Comparison of ENCODE assay signal across 8 mouse cellular contexts in genomic region chr8:126603241-126603947, GRCm38 (mm10). TPM values are rescaled to one million over a fixed set of nuclear protein-coding genes. Genes with fewer than 3 reads are reported as not detected.
DNase-seq lines count a peak whose midpoint lies in the region; ATAC-seq and TF ChIP-seq lines count a peak whose summit lies in the region.

No protein-coding gene starts in this region.

- H3K4me2 ChIP-seq in heart, embryonic 12.5 days = no peak overlapping the region
- no peak overlapping the region for H3K4me2 ChIP-seq in kidney, postnatal 0 days (ENCODE audit: low read length)

- 30% methylated on average over 8 of the region's 8 CpGs for WGBS in heart, embryonic 12.5 days
- WGBS in kidney, postnatal 0 days = 18% methylated on average over 8 of the region's 8 CpGs

- no peaks in the 10 kb centered on the region for H3K9me3 ChIP-seq in heart, embryonic 12.5 days (replicated peaks)
- no peaks in the 10 kb centered on the region for H3K9me3 ChIP-seq in kidney, postnatal 0 days (replicated peaks; ENCODE audit: low read length)

- H3K36me3 ChIP-seq in heart, embryonic 12.5 days = no peaks in the 10 kb centered on the region
- no peaks in the 10 kb centered on the region for H3K36me3 ChIP-seq in kidney, postnatal 0 days (ENCODE audit: insufficient read depth, low read length)

- no peaks in the 10 kb centered on the region for H3K27me3 ChIP-seq in heart, embryonic 12.5 days (replicated peaks)
- no peaks in the 10 kb centered on the region for H3K27me3 ChIP-seq in kidney, postnatal 0 days (ENCODE audit: insufficient read depth, low read length)

- H3K4me1 ChIP-seq in heart, embryonic 12.5 days (replicated peaks) = peaks cover 35% of the 10 kb centered on the region
- peaks cover 32% of the 10 kb centered on the region for H3K4me1 ChIP-seq in kidney, postnatal 0 days (replicated peaks; ENCODE audit: insufficient read depth, low read length)

- H3K4me3 ChIP-seq in heart, embryonic 12.5 days = no peak overlapping the region
- no peak overlapping the region for H3K4me3 ChIP-seq in kidney, postnatal 0 days (replicated peaks; ENCODE audit: low read depth, low read length)

- peak overlapping the region; percentile 80 for H3K27ac ChIP-seq in heart, embryonic 12.5 days (ENCODE audit: poor library complexity, severe bottlenecking)
- H3K27ac ChIP-seq in kidney, postnatal 0 days = peak overlapping the region; percentile 78

- no peak for TF ChIP-seq CTCF in kidney, postnatal 0 days (IDR thresholded peaks at IDR 0.05; ENCODE audit: low read depth)

- H3K9ac ChIP-seq in heart, embryonic 12.5 days = no peak overlapping the region
- no peak overlapping the region for H3K9ac ChIP-seq in kidney, postnatal 0 days (ENCODE audit: low read depth, low read length)

- no peak for ATAC-seq in heart, embryonic 12.5 days (ENCODE audit: insufficient number of reproducible peaks, low FRiP score)
- ATAC-seq in kidney, postnatal 0 days (replicated peaks; ENCODE audit: low FRiP score, low read depth) = peak; percentile 56; the same call in 1 of the 2 replicates

- peak; percentile 84 for DNase-seq in ES-CJ7 (ENCODE audit: low read depth, low spot score)
- peak; percentile 45 for DNase-seq in embryo, embryonic 9.5 days (ENCODE audit: extremely low spot score)
- DNase-seq in kidney, postnatal 0 days (ENCODE audit: low spot score) = peak; percentile 93
- peak; percentile 34 for DNase-seq in neural tube, embryonic 10.5 days (ENCODE audit: extremely low spot score, low spot score)
- no peak for DNase-seq in frontal cortex, postnatal 10 days (ENCODE audit: low spot score in 2 of 2)
- DNase-seq in cerebellum, postnatal 36 days = no peak
- DNase-seq in thymus, postnatal 4 days = no peak

RNA-seq across cellular contexts. Expression of gene Irf2bp2, which starts 9.6 kb away (rescaled TPM):
- 8.9 and 9.7 TPM in 2 replicates for polyA plus RNA-seq in heart, embryonic 12.5 days (2016; fragmentation: Nextera tagmentation; extraction: Ambion mirVana)
- polyA plus RNA-seq in kidney, postnatal 0 days (2015; fragmentation: Nextera tagmentation; extraction: Ambion mirVana) = 15.6 and 16.2 TPM in 2 replicates

Comparison
In these comparisons a context has a peak if more than half of its experiments do, and no peak if none do; other contexts are left out.
1. DNase-seq: peak in ES-CJ7 (single experiment), embryo, embryonic 9.5 days (single experiment), kidney, postnatal 0 days (single experiment) and neural tube, embryonic 10.5 days (single experiment); none in frontal cortex, postnatal 10 days (0 of 2), cerebellum, postnatal 36 days (0 of 2) and thymus, postnatal 4 days (single experiment).